Mouse (Mus musculus) embryonic facial prominence, embryonic 13.5 days (tissue): Measurements from ENCODE around the gene Nsun2. TPM values are rescaled to one million over a fixed set of nuclear protein-coding genes. Genes with fewer than 3 reads are reported as not detected.
"Not testable (repeated sequence)": the region's sequence is repeated elsewhere in the genome, so short reads cannot be mapped to it uniquely, and the experiment has no call there.

ENCODE experiments used
- ATAC-seq: fragments of 200-750 bp; cut with Nextera tagmentation; 2 replicates; pipeline ENCODE4 v1.8.0; 2017; ENCODE audit warnings: low read depth; ENCODE audit not compliant: insufficient number of reproducible peaks, insufficient read depth, low FRiP score, low TSS enrichment
- H3K27ac ChIP-seq: fragments of 300-500 bp; sonication (generic); 2 replicates; pipeline ENCODE4 v1.5.1; 2015; ENCODE audit warnings: moderate library complexity, mild to moderate bottlenecking, inconsistent platforms
- H3K27me3 ChIP-seq: fragments of 300-500 bp; sonication (generic); 2 replicates; pipeline ENCODE4 v1.6.1; 2015; ENCODE audit warnings: mild to moderate bottlenecking, inconsistent platforms
- H3K36me3 ChIP-seq: fragments of 300-500 bp; sonication (generic); 2 replicates; pipeline ENCODE4 v1.6.1; 2015; ENCODE audit warnings: mild to moderate bottlenecking, inconsistent platforms
- H3K4me1 ChIP-seq: fragments of 300-500 bp; sonication (generic); 2 replicates; pipeline ENCODE4 v1.6.1; 2015; ENCODE audit warnings: inconsistent platforms
- H3K4me2 ChIP-seq: fragments of 300-500 bp; sonication (generic); 2 replicates; pipeline ENCODE4 v1.6.1; 2015; ENCODE audit warnings: moderate library complexity, mild to moderate bottlenecking, inconsistent platforms
- H3K4me3 ChIP-seq: fragments of 300-500 bp; sonication (generic); 2 replicates; pipeline ENCODE4 v1.5.1; 2015; ENCODE audit warnings: mild to moderate bottlenecking, inconsistent platforms
- H3K9ac ChIP-seq: fragments of 300-500 bp; sonication (generic); 2 replicates; pipeline ENCODE4 v1.6.1; 2015; ENCODE audit warnings: mild to moderate bottlenecking, inconsistent platforms
- H3K9me3 ChIP-seq: fragments of 300-500 bp; sonication (generic); 2 replicates; pipeline ENCODE4 v1.6.1; 2016; ENCODE audit warnings: inconsistent platforms
- WGBS: fragments of 180-500 bp; shearing (Covaris S2); methylation state at CpG from one replicate; pipeline ENCODE4 v1.1.7; 2015; ENCODE audit warnings: mixed read lengths; 5-methylcytosine and 5-hydroxymethylcytosine counted together
- polyA plus RNA-seq: library from polyadenylated mRNA; unstranded; fragments of >200 nt; fragmentation: Nextera tagmentation; extraction: Ambion mirVana; gene quantifications from 2 replicates; pipeline ENCODE4 v1.2.1, GENCODE M21; 2015

Nsun2 gene
- polyA plus RNA-seq, 1 experiment from 2014 or later = 121 TPM

- Histone ChIP-seq H3K9me3 (no peaks in the 10 kb centered on the region), H3K27me3 (no peaks in the 10 kb centered on the region), H3K9ac (no peak overlapping the region), H3K27ac (no peak overlapping the region), H3K4me2 (no peak overlapping the region), H3K36me3 (peaks cover 97% of the 10 kb centered on the region), H3K4me3 (no peak overlapping the region), H3K4me1 (no peaks in the 10 kb centered on the region)
- no peak for ATAC-seq
- 71% methylated on average over 8 of the region's 8 CpGs for WGBS
These were observed 97.0 kb downstream of the Nsun2 start for GRCm38 (mm10) chr13:69630576-69630975.

GRCm38 (mm10) chr13:69631111-69631510, 97.6 kb downstream of the Nsun2 start:
- Histone ChIP-seq H3K4me2 (no peak overlapping the region), H3K4me3 (no peak overlapping the region), H3K27ac (no peak overlapping the region), H3K9me3 (no peaks in the 10 kb centered on the region), H3K9ac (no peak overlapping the region), H3K36me3 (peaks cover 97% of the 10 kb centered on the region), H3K27me3 (no peaks in the 10 kb centered on the region), H3K4me1 (no peaks in the 10 kb centered on the region)
- 94% methylated on average over 3 of the region's 3 CpGs for WGBS
- no peak for ATAC-seq

GRCm38 (mm10) chr13:69631659-69632058, 98.1 kb downstream of the Nsun2 start:
- peaks cover 97% of the 10 kb centered on the region for H3K36me3 ChIP-seq

GRCm38 (mm10) chr13:69633551-69633950, 100.0 kb downstream of the Nsun2 start:
- no peaks in the 10 kb centered on the region for H3K27me3 ChIP-seq
- peaks cover 97% of the 10 kb centered on the region for H3K36me3 ChIP-seq
- 91% methylated on average over 9 of the region's 9 CpGs for WGBS
- no peak for ATAC-seq
- H3K4me1 ChIP-seq = no peaks in the 10 kb centered on the region
- no peak overlapping the region for H3K4me2 ChIP-seq
- no peak overlapping the region for H3K27ac ChIP-seq
- H3K9ac ChIP-seq = no peak overlapping the region
- H3K9me3 ChIP-seq = no peaks in the 10 kb centered on the region
- H3K4me3 ChIP-seq = no peak overlapping the region

More at GRCm38 (mm10) chr13:69631659-69632058, 98.1 kb downstream of the Nsun2 start:
- Histone ChIP-seq H3K4me3 (no peak overlapping the region), H3K4me2 (no peak overlapping the region), H3K9me3 (no peaks in the 10 kb centered on the region), H3K9ac (no peak overlapping the region), H3K4me1 (no peaks in the 10 kb centered on the region), H3K27ac (no peak overlapping the region), H3K27me3 (no peaks in the 10 kb centered on the region)
- no peak for ATAC-seq
- 87% methylated on average over 4 of the region's 4 CpGs for WGBS

- no peak for ATAC-seq
- Histone ChIP-seq H3K4me3 (no peak overlapping the region), H3K9me3 (no peaks in the 10 kb centered on the region), H3K27ac (no peak overlapping the region), H3K4me2 (no peak overlapping the region), H3K27me3 (no peaks in the 10 kb centered on the region), H3K4me1 (no peaks in the 10 kb centered on the region), H3K36me3 (peaks cover 95% of the 10 kb centered on the region), H3K9ac (no peak overlapping the region)
- 87% methylated on average over 2 of the region's 2 CpGs for WGBS
These were observed 100.4 kb downstream of the Nsun2 start for GRCm38 (mm10) chr13:69633988-69634387.

- not testable (repeated sequence) for H3K27me3 ChIP-seq, H3K4me1 ChIP-seq, H3K27ac ChIP-seq, H3K9me3 ChIP-seq, H3K9ac ChIP-seq, H3K4me2 ChIP-seq, H3K4me3 ChIP-seq, ATAC-seq
- 95% methylated on average over 7 of the region's 7 CpGs for WGBS
- peaks cover 90% of the 10 kb centered on the region for H3K36me3 ChIP-seq
These were observed 102.3 kb downstream of the Nsun2 start for GRCm38 (mm10) chr13:69635836-69636235.

GRCm38 (mm10) chr13:69636375-69636774, 102.8 kb downstream of the Nsun2 start:
- H3K9me3 ChIP-seq = no peaks in the 10 kb centered on the region
- H3K36me3 ChIP-seq = peaks cover 84% of the 10 kb centered on the region
- no peak overlapping the region for H3K4me3 ChIP-seq
- no peak overlapping the region for H3K9ac ChIP-seq
- no peak overlapping the region for H3K27ac ChIP-seq
- 91% methylated on average over 3 of the region's 3 CpGs for WGBS
- no peak for ATAC-seq
- no peaks in the 10 kb centered on the region for H3K4me1 ChIP-seq
- H3K4me2 ChIP-seq = no peak overlapping the region
- H3K27me3 ChIP-seq = no peaks in the 10 kb centered on the region

GRCm38 (mm10) chr13:69636816-69637215, 103.3 kb downstream of the Nsun2 start:
- Histone ChIP-seq H3K9me3 (no peaks in the 10 kb centered on the region), H3K36me3 (peaks cover 80% of the 10 kb centered on the region), H3K4me2 (no peak overlapping the region), H3K4me1 (no peaks in the 10 kb centered on the region), H3K27ac (no peak overlapping the region), H3K4me3 (no peak overlapping the region), H3K9ac (no peak overlapping the region), H3K27me3 (no peaks in the 10 kb centered on the region)
- 89% methylated on average over 6 of the region's 6 CpGs for WGBS
- ATAC-seq = no peak

GRCm38 (mm10) chr13:69637657-69638056, 104.1 kb downstream of the Nsun2 start:
- Histone ChIP-seq H3K4me3 (no peak overlapping the region), H3K4me2 (no peak overlapping the region), H3K9me3 (no peaks in the 10 kb centered on the region), H3K27me3 (no peaks in the 10 kb centered on the region), H3K36me3 (peaks cover 71% of the 10 kb centered on the region), H3K9ac (no peak overlapping the region), H3K4me1 (no peaks in the 10 kb centered on the region), H3K27ac (no peak overlapping the region)
- ATAC-seq = no peak
- WGBS = 92% methylated on average over 9 of the region's 9 CpGs

- 86% methylated on average over 6 of the region's 6 CpGs for WGBS
These were observed 104.6 kb downstream of the Nsun2 start for GRCm38 (mm10) chr13:69638108-69638626.

GRCm38 (mm10) chr13:69639251-69639650, 105.7 kb downstream of the Nsun2 start:
- H3K27me3 ChIP-seq = no peaks in the 10 kb centered on the region
- H3K4me1 ChIP-seq = no peaks in the 10 kb centered on the region
- H3K36me3 ChIP-seq = peaks cover 57% of the 10 kb centered on the region
- no peak overlapping the region for H3K9ac ChIP-seq
- H3K4me3 ChIP-seq = no peak overlapping the region
- no peaks in the 10 kb centered on the region for H3K9me3 ChIP-seq
- H3K27ac ChIP-seq = no peak overlapping the region
- WGBS = 79% methylated on average over 5 of the region's 5 CpGs
- ATAC-seq = no peak
- no peak overlapping the region for H3K4me2 ChIP-seq

More at GRCm38 (mm10) chr13:69638108-69638626, 104.6 kb downstream of the Nsun2 start:
- Histone ChIP-seq H3K9ac (no peak overlapping the region), H3K4me3 (no peak overlapping the region), H3K4me1 (no peaks in the 10 kb centered on the region), H3K27me3 (no peaks in the 10 kb centered on the region), H3K27ac (no peak overlapping the region), H3K9me3 (no peaks in the 10 kb centered on the region), H3K36me3 (peaks cover 68% of the 10 kb centered on the region), H3K4me2 (no peak overlapping the region)
- no peak for ATAC-seq

GRCm38 (mm10) chr13:69640126-69640525, 106.6 kb downstream of the Nsun2 start:
- H3K36me3 ChIP-seq = peaks cover 48% of the 10 kb centered on the region
- 88% methylated on average over 4 of the region's 4 CpGs for WGBS
- no peaks in the 10 kb centered on the region for H3K4me1 ChIP-seq
- H3K27me3 ChIP-seq = no peaks in the 10 kb centered on the region
- no peak overlapping the region for H3K4me2 ChIP-seq
- H3K9ac ChIP-seq = no peak overlapping the region
- no peak overlapping the region for H3K4me3 ChIP-seq
- ATAC-seq = no peak
- H3K9me3 ChIP-seq = no peaks in the 10 kb centered on the region
- H3K27ac ChIP-seq = no peak overlapping the region
